Mouse (Mus musculus): ENCODE data around the gene Dync1i1.

Gene Dync1i1

GRCm38 (mm10) chr6:6067201-6067600, 341.8 kb downstream of the Dync1i1 start:
- no peak for DNase-seq (ENCODE audit: low spot score)

- DNase-seq (ENCODE audit: low spot score) = no peak
These were observed 344.6 kb downstream of the Dync1i1 start for GRCm38 (mm10) chr6:6070015-6070414.

- no peak for DNase-seq (ENCODE audit: low spot score)
These were observed 345.6 kb downstream of the Dync1i1 start for GRCm38 (mm10) chr6:6071038-6071437.

GRCm38 (mm10) chr6:6075940-6076447, 350.6 kb downstream of the Dync1i1 start:
- DNase-seq (ENCODE audit: low spot score) = no peak

- DNase-seq (ENCODE audit: low spot score) = no peak
These were observed 351.8 kb downstream of the Dync1i1 start for GRCm38 (mm10) chr6:6077234-6077633.
